Mouse (Mus musculus): Measurements from ENCODE around the gene Megf11. TPM values are rescaled to one million over a fixed set of nuclear protein-coding genes. Genes with fewer than 3 reads are reported as not detected.

The Megf11 gene
- total RNA-seq, 2 experiments from 2014 or later, result 15.9 to 17.9 TPM

GRCm38 (mm10) chr9:64739001-64739400, 353.6 kb downstream of the Megf11 start:
- DNase-seq (ENCODE audit: low spot score in 2 of 2), result no peak

GRCm38 (mm10) chr9:64742453-64742852, 357.0 kb downstream of the Megf11 start:
- no peak for DNase-seq (ENCODE audit: low spot score in 2 of 2)

GRCm38 (mm10) chr9:64747735-64748134, 362.3 kb downstream of the Megf11 start:
- DNase-seq (ENCODE audit: low spot score in 2 of 2), result no peak

GRCm38 (mm10) chr9:64749314-64749713, 363.9 kb downstream of the Megf11 start:
- DNase-seq (ENCODE audit: low spot score in 2 of 2), result no peak

- no peak for DNase-seq (ENCODE audit: low spot score in 2 of 2)
Observed at GRCm38 (mm10) chr9:64752575-64752974, 367.1 kb downstream of the Megf11 start.

- DNase-seq (ENCODE audit: low spot score in 2 of 2), result no peak
Observed at GRCm38 (mm10) chr9:64758052-64758451, 372.6 kb downstream of the Megf11 start.

Small RNAs within 50 kb of the gene (microRNA-seq; reads per million reads assigned to microRNA genes)
- 0.22 to 0.78 reads per million in 2 experiments for gene Gm47308

Other genes with a start within 250 kb of the Megf11 start
- 1 to 10 TPM; 5.1 to 9.8 TPM for gene Zwilch, start 212.5 kb upstream of the Megf11 start, total RNA-seq (2021)
- gene Rpl4, start 212.3 kb upstream of the Megf11 start, total RNA-seq (2021), result 100 to 1,000 TPM; 612 to 638 TPM
- gene Snapc5, start 206.4 kb upstream of the Megf11 start, total RNA-seq (2021), result 10 to 100 TPM; 17.1 to 18.5 TPM
- 1 to 10 TPM; 4.0 to 5.8 TPM for gene Uchl4, start 150.4 kb upstream of the Megf11 start, total RNA-seq (2021)
- 100 to 1,000 TPM; 126 to 129 TPM for gene Map2k1, start 132.0 kb upstream of the Megf11 start, total RNA-seq (2021)
- gene Tipin, start 104.0 kb upstream of the Megf11 start, total RNA-seq (2021), result 10 to 100 TPM; 19.6 to 22.3 TPM
- gene Dis3l, start 44.3 kb upstream of the Megf11 start, total RNA-seq (2021), result 10 to 100 TPM; 23.9 to 24.2 TPM

Measured in layer of hippocampus, postnatal 10 days (tissue).